Mouse (Mus musculus): ENCODE results near the gene Mien1. TPM values are rescaled to one million over a fixed set of nuclear protein-coding genes. Genes with fewer than 3 reads are reported as not detected.

Gene Mien1
- total RNA-seq, 2 experiments from 2014 or later, result 48.9 to 52.1 TPM

- intact Hi-C loops (cut with DNase I), result loop anchor here (1.0 to 5.0 kb wide), 2 partner anchors 18 to 93 kb away; no protein-coding TSS in a partner anchor
- no peak for DNase-seq
Measured at GRCm38 (mm10) chr11:98435723-98436122, 3.1 kb downstream of the Mien1 start.

- intact Hi-C loops (cut with DNase I), result no loop called here
- no peak for DNase-seq
Measured at GRCm38 (mm10) chr11:98431743-98432502, 6.9 kb downstream of the Mien1 start.

DNA sequence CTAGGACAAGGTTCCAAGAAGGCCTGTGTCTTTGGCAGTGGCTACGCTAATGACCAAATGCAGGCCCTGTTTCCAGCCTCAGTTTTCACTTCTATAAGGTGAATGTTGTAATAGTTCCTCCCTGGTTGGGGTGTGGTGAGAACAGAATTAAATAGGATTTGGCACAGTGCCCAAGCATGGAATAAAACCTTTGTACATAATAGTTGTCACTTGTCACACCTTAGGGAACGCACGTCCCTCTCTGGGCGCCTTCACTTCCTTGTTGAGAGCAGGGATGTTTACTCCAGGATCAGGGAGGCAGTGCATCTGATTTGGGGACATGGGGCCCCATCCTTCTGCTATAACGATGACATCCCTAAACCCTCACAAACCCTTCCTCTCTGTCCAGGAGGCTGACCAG lies 10.4 kb downstream of the Mien1 start:
- DNase-seq, result no peak
- intact Hi-C loops (cut with DNase I), result no loop called here

- DNase-seq, result no peak
- intact Hi-C loops (cut with DNase I), result no loop called here
Measured at GRCm38 (mm10) chr11:98426592-98426991, 12.2 kb downstream of the Mien1 start.

DNA sequence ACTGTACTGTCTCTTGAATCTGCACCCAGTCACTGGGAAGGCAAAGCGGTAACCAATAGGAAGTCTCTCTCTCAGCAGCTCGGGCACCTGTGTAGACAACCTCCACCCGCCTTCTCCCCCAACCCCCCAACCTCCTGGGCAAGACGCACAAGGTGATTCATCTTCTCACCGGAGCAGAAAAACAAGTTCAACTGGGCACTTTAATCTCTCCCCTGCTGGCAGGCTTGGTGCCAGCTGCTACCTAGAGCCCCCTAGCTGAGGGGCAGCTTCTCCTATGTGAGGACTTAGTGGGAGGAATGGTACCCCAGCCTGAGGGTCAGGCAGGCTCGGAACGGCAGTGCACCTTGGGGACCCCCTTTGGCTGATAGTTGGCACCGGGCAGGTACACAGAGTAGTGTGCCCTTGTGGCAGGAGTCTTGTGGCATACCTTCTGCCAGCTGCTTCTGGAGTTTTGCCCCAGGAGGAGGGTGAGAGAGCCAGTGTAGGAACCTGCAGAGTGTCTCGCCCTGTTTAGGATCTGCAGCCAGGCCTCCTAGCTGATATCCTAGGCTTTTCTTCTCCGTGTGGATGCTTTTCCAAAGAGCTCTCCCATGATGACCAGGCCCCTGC lies 19.7 kb downstream of the Mien1 start:
- intact Hi-C loops (cut with DNase I), result no loop called here
- no peak for DNase-seq

- DNase-seq, result no peak
- intact Hi-C loops (cut with DNase I), result no loop called here
Measured at GRCm38 (mm10) chr11:98418273-98418672, 20.5 kb downstream of the Mien1 start.

- intact Hi-C loops (cut with DNase I), result loop anchor here (1.0 kb wide), 1 partner anchor 19 kb away; no protein-coding TSS in a partner anchor
- no peak for DNase-seq
Measured at GRCm38 (mm10) chr11:98417074-98417473, 21.7 kb downstream of the Mien1 start.

DNA sequence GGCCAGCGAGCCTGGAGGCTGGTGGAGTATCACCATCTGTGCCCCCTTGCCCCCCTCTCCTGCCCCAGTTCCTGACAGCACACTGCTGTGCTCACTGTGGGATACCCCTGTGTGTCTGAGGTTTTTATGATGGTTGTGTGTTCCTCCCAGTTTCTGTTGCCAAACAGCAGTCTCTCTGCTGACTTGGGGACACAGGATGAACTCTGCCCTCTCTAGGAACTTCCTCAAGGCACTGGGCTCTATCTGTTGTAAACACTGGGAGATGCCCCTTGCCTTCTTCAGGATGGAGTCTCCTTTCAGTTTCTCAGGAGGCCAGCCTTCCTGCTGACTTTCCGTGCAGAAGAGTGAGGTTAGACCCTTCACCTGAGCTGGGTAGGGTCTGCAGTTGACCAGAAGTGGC lies 24.6 kb downstream of the Mien1 start:
- DNase-seq, result no peak
- intact Hi-C loops (cut with DNase I), result no loop called here

GRCm38 (mm10) chr11:98413731-98414130 lies 25.1 kb downstream of the Mien1 start:
- intact Hi-C loops (cut with DNase I), result loop anchor here (2.0 kb wide), 1 partner anchor 25 kb away; the partner anchor contains the start of gene Mien1
- DNase-seq, result no peak

GRCm38 (mm10) chr11:98412797-98413301 lies 25.9 kb downstream of the Mien1 start:
- DNase-seq, result peak; percentile 57
- intact Hi-C loops (cut with DNase I), result loop anchor here (2.0 kb wide), 1 partner anchor 26 kb away; the partner anchor contains the start of gene Mien1

GRCm38 (mm10) chr11:98412273-98412796 lies 26.5 kb downstream of the Mien1 start, which contains the start of gene Erbb2:
Erbb2 (plus strand) TSS chr11:98412470.
- intact Hi-C loops (cut with DNase I), result loop anchor here (2.0 kb wide), 1 partner anchor 26 kb away; the partner anchor contains the start of gene Mien1
- DNase-seq, result peak; percentile 79 to 82

DNA sequence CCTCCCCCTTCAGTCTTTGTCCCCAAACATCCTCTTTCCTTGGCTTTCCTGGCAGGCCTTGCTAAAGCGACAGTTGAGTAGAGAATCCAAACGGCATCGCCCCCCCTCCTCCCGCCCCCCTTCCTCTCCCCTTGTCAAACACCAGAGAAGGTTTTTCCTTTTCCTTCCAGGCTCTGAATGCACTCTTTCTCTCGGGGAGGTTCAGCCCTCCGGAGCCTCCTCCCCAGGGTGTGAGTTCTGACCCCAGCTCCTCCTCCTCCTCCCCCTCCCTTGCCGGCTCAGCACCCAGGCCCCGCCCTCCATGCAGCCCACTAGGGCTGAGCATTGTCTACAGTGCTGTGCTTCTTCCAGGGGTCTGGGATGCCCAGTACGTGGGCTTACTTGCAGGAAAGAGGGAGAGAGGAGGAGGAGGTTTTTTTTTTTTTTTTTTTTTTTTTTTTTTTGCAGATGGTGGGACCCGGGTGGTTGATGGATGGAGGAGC lies 29.4 kb downstream of the Mien1 start:
- DNase-seq, result no peak

GRCm38 (mm10) chr11:98408872-98409271 lies 29.9 kb downstream of the Mien1 start:
- no peak for DNase-seq
- intact Hi-C loops (cut with DNase I), result no loop called here

More for the DNA sequence above, 29.4 kb downstream of the Mien1 start:
- intact Hi-C loops (cut with DNase I), result no loop called here

GRCm38 (mm10) chr11:98406621-98407020 lies 32.2 kb downstream of the Mien1 start:
- intact Hi-C loops (cut with DNase I), result no loop called here
- DNase-seq, result no peak

- intact Hi-C loops (cut with DNase I), result no loop called here
- DNase-seq, result no peak
Measured at GRCm38 (mm10) chr11:98400816-98401215, 38.0 kb downstream of the Mien1 start.

- intact Hi-C loops (cut with DNase I), result no loop called here
- DNase-seq, result peak; percentile 90 to 93
Measured at GRCm38 (mm10) chr11:98400161-98400726, 38.5 kb downstream of the Mien1 start, which contains the start of gene Pgap3. Pgap3 (minus strand) TSS chr11:98400490.

GRCm38 (mm10) chr11:98397946-98398345 lies 40.8 kb downstream of the Mien1 start:
- no peak for DNase-seq
- intact Hi-C loops (cut with DNase I), result no loop called here

DNA sequence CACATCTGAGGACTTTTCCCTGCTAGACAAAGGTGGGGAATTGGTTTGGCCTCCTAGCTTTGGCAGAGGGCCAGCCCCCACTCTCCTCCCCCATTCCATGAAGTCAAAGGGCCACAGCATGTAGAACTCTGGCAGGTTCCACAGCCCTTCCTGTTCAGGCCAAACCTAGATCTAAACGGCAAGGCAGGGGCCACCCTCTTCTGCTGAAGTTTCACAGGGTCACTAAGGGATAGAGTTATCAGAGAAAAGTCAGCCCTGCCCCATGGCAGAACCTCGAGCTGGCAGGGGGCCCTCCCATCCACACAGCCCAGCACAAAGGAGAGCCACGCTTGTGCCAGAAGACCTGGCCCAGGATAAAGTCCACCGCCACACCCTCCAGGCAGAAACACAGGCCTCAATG lies 43.8 kb downstream of the Mien1 start:
- DNase-seq, result peak; percentile 80 to 85
- intact Hi-C loops (cut with DNase I), result no loop called here

GRCm38 (mm10) chr11:98394301-98394700 lies 44.5 kb downstream of the Mien1 start:
- intact Hi-C loops (cut with DNase I), result no loop called here
- peak; percentile 76 to 80 for DNase-seq

- DNase-seq, result peak; percentile 76 to 79
- intact Hi-C loops (cut with DNase I), result no loop called here
Measured at GRCm38 (mm10) chr11:98393317-98393716, 45.5 kb downstream of the Mien1 start.

DNA sequence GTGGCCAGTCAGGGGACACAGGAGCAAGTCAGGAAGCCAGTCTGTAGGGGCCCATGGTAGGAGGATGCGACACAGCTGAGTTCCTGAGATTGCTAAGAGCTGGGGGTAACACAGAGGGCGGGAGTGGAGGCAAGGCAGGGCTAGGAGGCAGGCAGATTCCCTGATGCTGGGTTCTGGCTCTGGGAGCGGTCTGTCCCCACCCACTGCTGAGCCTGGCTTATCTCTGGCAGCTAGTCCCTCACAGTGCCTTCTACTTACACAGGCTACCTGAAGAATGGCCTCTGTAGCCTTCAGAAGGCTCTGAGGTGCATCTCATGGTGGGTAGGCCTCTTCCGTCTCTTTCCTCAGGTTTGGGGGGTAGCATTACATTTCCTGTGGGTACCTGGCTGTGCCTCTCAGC lies 46.1 kb downstream of the Mien1 start:
- DNase-seq, result peak in 1 of 2 experiments; percentile 31
- intact Hi-C loops (cut with DNase I), result no loop called here

All from heart, postnatal 10 days (tissue).